Mouse (Mus musculus): ENCODE data around the gene Otub2.

GRCm38 (mm10) chr12:103437601-103438000 is 49.1 kb downstream of the Otub2 start:
- TF ChIP-seq CTCF (IDR thresholded peaks at IDR 0.05; ENCODE audit: extremely low read depth, insufficient read depth, low read length) (no peak), POLR2A (IDR thresholded peaks at IDR 0.05; ENCODE audit: extremely low read depth, insufficient read depth, low read length) (no peak)
